Mouse (Mus musculus): ENCODE data around the gene Cct8l1.

GRCm38 (mm10) chr5:25556363-25556762, 40.5 kb downstream of the Cct8l1 start:
- TF ChIP-seq CTCF (IDR thresholded peaks at IDR 0.05; ENCODE audit: extremely low read depth, insufficient read depth, low read length): no peak
- TF ChIP-seq POLR2A (IDR thresholded peaks at IDR 0.05; ENCODE audit: extremely low read depth, insufficient read depth, low read length): no peak

Measured in cortical plate, adult 2 months (tissue).